Mouse (Mus musculus): ENCODE results near the gene Dst. TPM values are rescaled to one million over a fixed set of nuclear protein-coding genes. Genes with fewer than 3 reads are reported as not detected.

Gene Dst
- polyA plus RNA-seq, 1 experiment from 2014 or later, result 28.4 TPM

GRCm38 (mm10) chr1:34179756-34180155 is 271.7 kb downstream of the Dst start:
- peaks cover 7% of the 10 kb centered on the region; the same call in 1 of the 2 replicates for H3K4me1 ChIP-seq (replicated peaks)
- H3K9ac ChIP-seq, result no peak overlapping the region
- no peak overlapping the region for H3K27ac ChIP-seq (ENCODE audit: poor library complexity, severe bottlenecking)
- H3K9me3 ChIP-seq (replicated peaks), result no peaks in the 10 kb centered on the region
- no peak overlapping the region for H3K4me3 ChIP-seq
- no peak overlapping the region for H3K4me2 ChIP-seq
- peaks cover 71% of the 10 kb centered on the region for H3K36me3 ChIP-seq
- ATAC-seq (ENCODE audit: insufficient number of reproducible peaks, low FRiP score), result no peak
- 87% methylated on average over 19 of the region's 19 CpGs for WGBS
- no peaks in the 10 kb centered on the region for H3K27me3 ChIP-seq (replicated peaks)

- 80% methylated on average over 24 of the region's 24 CpGs for WGBS
- H3K36me3 ChIP-seq, result peaks cover 60% of the 10 kb centered on the region
Observed at GRCm38 (mm10) chr1:34182406-34183249, 274.6 kb downstream of the Dst start.

GRCm38 (mm10) chr1:34183250-34183926 is 275.4 kb downstream of the Dst start:
- no peak overlapping the region for H3K27ac ChIP-seq (ENCODE audit: poor library complexity, severe bottlenecking)
- peaks cover 7% of the 10 kb centered on the region; the same call in 1 of the 2 replicates for H3K4me1 ChIP-seq (replicated peaks)
- H3K27me3 ChIP-seq (replicated peaks), result no peaks in the 10 kb centered on the region
- 89% methylated on average over 12 of the region's 12 CpGs for WGBS
- H3K36me3 ChIP-seq, result peaks cover 59% of the 10 kb centered on the region
- H3K4me3 ChIP-seq, result no peak overlapping the region
- no peak overlapping the region for H3K4me2 ChIP-seq
- no peak overlapping the region for H3K9ac ChIP-seq
- H3K9me3 ChIP-seq (replicated peaks), result no peaks in the 10 kb centered on the region
- ATAC-seq (ENCODE audit: insufficient number of reproducible peaks, low FRiP score), result no peak

More at GRCm38 (mm10) chr1:34182406-34183249, 274.6 kb downstream of the Dst start:
- Histone ChIP-seq H3K4me3 (no peak overlapping the region), H3K4me1 (replicated peaks) (peaks cover 7% of the 10 kb centered on the region; the same call in 1 of the 2 replicates), H3K27ac (ENCODE audit: poor library complexity, severe bottlenecking) (no peak overlapping the region), H3K4me2 (no peak overlapping the region), H3K9ac (no peak overlapping the region), H3K9me3 (replicated peaks) (no peaks in the 10 kb centered on the region), H3K27me3 (replicated peaks) (no peaks in the 10 kb centered on the region)
- ATAC-seq (ENCODE audit: insufficient number of reproducible peaks, low FRiP score), result no peak

- Histone ChIP-seq H3K4me2 (no peak overlapping the region), H3K4me3 (no peak overlapping the region), H3K4me1 (replicated peaks) (peaks cover 10% of the 10 kb centered on the region), H3K27ac (ENCODE audit: poor library complexity, severe bottlenecking) (no peak overlapping the region), H3K9me3 (replicated peaks) (no peaks in the 10 kb centered on the region), H3K27me3 (replicated peaks) (no peaks in the 10 kb centered on the region), H3K9ac (no peak overlapping the region), H3K36me3 (peaks cover 58% of the 10 kb centered on the region)
- peak; percentile 55; the same call in 1 of the 2 replicates for ATAC-seq (ENCODE audit: insufficient number of reproducible peaks, low FRiP score)
- WGBS, result 39% methylated on average over 6 of the region's 6 CpGs
Observed at GRCm38 (mm10) chr1:34184266-34184665, 276.2 kb downstream of the Dst start.

GRCm38 (mm10) chr1:34186033-34186432 is 278.0 kb downstream of the Dst start:
- 77% methylated on average over 6 of the region's 6 CpGs for WGBS
- Histone ChIP-seq H3K27ac (ENCODE audit: poor library complexity, severe bottlenecking) (no peak overlapping the region), H3K9me3 (replicated peaks) (no peaks in the 10 kb centered on the region), H3K9ac (no peak overlapping the region), H3K36me3 (peaks cover 56% of the 10 kb centered on the region), H3K4me1 (replicated peaks) (peaks cover 10% of the 10 kb centered on the region), H3K4me3 (no peak overlapping the region), H3K4me2 (no peak overlapping the region), H3K27me3 (replicated peaks) (no peaks in the 10 kb centered on the region)
- no peak for ATAC-seq (ENCODE audit: insufficient number of reproducible peaks, low FRiP score)

- H3K4me2 ChIP-seq, result no peak overlapping the region
- H3K9me3 ChIP-seq (replicated peaks), result no peaks in the 10 kb centered on the region
- H3K36me3 ChIP-seq, result peaks cover 56% of the 10 kb centered on the region
- H3K27me3 ChIP-seq (replicated peaks), result 0 out of 2 replicates have a peak, but pooled peaks cover 5% of the 10 kb centered on the region
- H3K4me3 ChIP-seq, result no peak overlapping the region
- no peak for ATAC-seq (ENCODE audit: insufficient number of reproducible peaks, low FRiP score)
- H3K9ac ChIP-seq, result no peak overlapping the region
- no peak overlapping the region for H3K27ac ChIP-seq (ENCODE audit: poor library complexity, severe bottlenecking)
- WGBS, result 53% methylated on average over 5 of the region's 5 CpGs
- H3K4me1 ChIP-seq (replicated peaks), result peaks cover 10% of the 10 kb centered on the region
Observed at GRCm38 (mm10) chr1:34187501-34187900, 279.5 kb downstream of the Dst start.

DNA sequence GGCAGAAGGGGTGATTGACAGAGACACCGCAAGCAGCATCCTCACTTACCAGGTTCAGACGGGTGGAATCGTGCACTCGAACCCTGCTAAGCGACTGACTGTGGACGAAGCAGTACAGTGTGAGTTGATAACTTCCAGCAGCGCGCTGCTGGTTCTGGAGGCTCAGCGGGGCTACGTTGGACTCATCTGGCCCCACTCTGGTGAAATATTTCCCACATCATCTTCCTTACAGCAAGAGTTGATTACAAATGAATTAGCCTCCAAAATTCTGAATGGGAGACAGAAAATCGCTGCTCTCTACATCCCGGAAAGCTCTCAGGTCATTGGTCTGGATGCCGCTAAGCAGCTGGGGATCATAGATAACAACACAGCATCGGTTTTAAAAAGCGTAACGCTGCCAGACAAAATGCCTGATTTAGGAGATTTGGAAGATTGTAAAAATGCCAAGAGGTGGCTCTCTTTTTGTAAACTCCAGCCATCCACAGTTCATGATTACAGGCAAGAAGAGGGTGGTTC is 280.8 kb downstream of the Dst start:
- 78% methylated on average over 16 of the region's 16 CpGs for WGBS
- Histone ChIP-seq H3K4me3 (no peak overlapping the region), H3K9ac (no peak overlapping the region), H3K4me2 (no peak overlapping the region), H3K36me3 (peaks cover 63% of the 10 kb centered on the region), H3K9me3 (replicated peaks) (no peaks in the 10 kb centered on the region), H3K27me3 (replicated peaks) (0 out of 2 replicates have a peak, but pooled peaks cover 5% of the 10 kb centered on the region), H3K4me1 (replicated peaks) (peaks cover 10% of the 10 kb centered on the region), H3K27ac (ENCODE audit: poor library complexity, severe bottlenecking) (no peak overlapping the region)
- no peak for ATAC-seq (ENCODE audit: insufficient number of reproducible peaks, low FRiP score)

DNA sequence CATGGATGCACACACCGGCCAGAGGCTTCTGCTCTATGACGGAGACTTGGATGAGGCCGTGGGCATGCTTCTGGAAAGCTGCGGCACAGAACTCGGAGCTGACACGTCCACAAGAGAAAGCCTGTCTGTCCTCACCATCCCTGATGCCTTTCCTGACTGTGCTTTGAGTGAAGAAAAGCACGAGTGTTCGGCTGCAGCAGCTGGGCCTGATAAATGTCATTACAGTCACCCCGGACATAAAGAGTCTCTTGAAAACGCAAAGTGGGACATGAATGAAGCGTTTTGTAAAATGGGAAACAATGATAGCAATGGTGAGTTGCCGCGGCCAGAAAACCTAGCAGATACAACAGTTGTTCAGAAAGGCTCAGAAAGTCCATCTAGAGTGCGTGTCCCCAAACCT is 281.3 kb downstream of the Dst start:
- Histone ChIP-seq H3K4me3 (no peak overlapping the region), H3K9me3 (replicated peaks) (no peaks in the 10 kb centered on the region), H3K27me3 (replicated peaks) (0 out of 2 replicates have a peak, but pooled peaks cover 5% of the 10 kb centered on the region), H3K4me1 (replicated peaks) (peaks cover 6% of the 10 kb centered on the region), H3K27ac (ENCODE audit: poor library complexity, severe bottlenecking) (no peak overlapping the region), H3K9ac (no peak overlapping the region), H3K36me3 (peaks cover 67% of the 10 kb centered on the region), H3K4me2 (no peak overlapping the region)
- no peak for ATAC-seq (ENCODE audit: insufficient number of reproducible peaks, low FRiP score)
- WGBS, result 44% methylated on average over 14 of the region's 14 CpGs

- Histone ChIP-seq H3K27ac (ENCODE audit: poor library complexity, severe bottlenecking) (0 out of 2 replicates have a peak overlapping the region, but pooled peaks have one; percentile 5), H3K27me3 (replicated peaks) (0 out of 2 replicates have a peak, but pooled peaks cover 5% of the 10 kb centered on the region), H3K36me3 (peaks cover 70% of the 10 kb centered on the region), H3K4me1 (replicated peaks) (peaks cover 3% of the 10 kb centered on the region; the same call in 1 of the 2 replicates), H3K4me3 (no peak overlapping the region), H3K9me3 (replicated peaks) (no peaks in the 10 kb centered on the region), H3K4me2 (no peak overlapping the region), H3K9ac (no peak overlapping the region)
- ATAC-seq (ENCODE audit: insufficient number of reproducible peaks, low FRiP score), result no peak
- 58% methylated on average over 7 of the region's 7 CpGs for WGBS
Observed at GRCm38 (mm10) chr1:34189970-34190369, 281.9 kb downstream of the Dst start.

- no peak overlapping the region for H3K9ac ChIP-seq
- H3K27me3 ChIP-seq (replicated peaks), result 0 out of 2 replicates have a peak, but pooled peaks cover 5% of the 10 kb centered on the region
- H3K4me1 ChIP-seq (replicated peaks), result peaks cover 3% of the 10 kb centered on the region; the same call in 1 of the 2 replicates
- no peak for ATAC-seq (ENCODE audit: insufficient number of reproducible peaks, low FRiP score)
- H3K4me3 ChIP-seq, result no peak overlapping the region
- no peaks in the 10 kb centered on the region for H3K9me3 ChIP-seq (replicated peaks)
- H3K4me2 ChIP-seq, result no peak overlapping the region
- peaks cover 81% of the 10 kb centered on the region for H3K36me3 ChIP-seq
- 83% methylated on average over 17 of the region's 17 CpGs for WGBS
- H3K27ac ChIP-seq (ENCODE audit: poor library complexity, severe bottlenecking), result no peak overlapping the region
Observed at GRCm38 (mm10) chr1:34192174-34192573, 284.1 kb downstream of the Dst start.

GRCm38 (mm10) chr1:34200791-34201190 is 292.8 kb downstream of the Dst start:
- H3K4me2 ChIP-seq, result no peak overlapping the region
- no peak overlapping the region for H3K4me3 ChIP-seq
- H3K27me3 ChIP-seq (replicated peaks), result no peaks in the 10 kb centered on the region
- no peak overlapping the region for H3K27ac ChIP-seq (ENCODE audit: poor library complexity, severe bottlenecking)
- WGBS, result 86% methylated on average over 18 of the region's 18 CpGs
- no peak for ATAC-seq (ENCODE audit: insufficient number of reproducible peaks, low FRiP score)
- H3K4me1 ChIP-seq (replicated peaks), result no peaks in the 10 kb centered on the region
- H3K9ac ChIP-seq, result no peak overlapping the region
- H3K36me3 ChIP-seq, result peaks cover 81% of the 10 kb centered on the region
- H3K9me3 ChIP-seq (replicated peaks), result no peaks in the 10 kb centered on the region
